27 mouse cellular contexts compared by ENCODE assay signal in the genomic region with DNA sequence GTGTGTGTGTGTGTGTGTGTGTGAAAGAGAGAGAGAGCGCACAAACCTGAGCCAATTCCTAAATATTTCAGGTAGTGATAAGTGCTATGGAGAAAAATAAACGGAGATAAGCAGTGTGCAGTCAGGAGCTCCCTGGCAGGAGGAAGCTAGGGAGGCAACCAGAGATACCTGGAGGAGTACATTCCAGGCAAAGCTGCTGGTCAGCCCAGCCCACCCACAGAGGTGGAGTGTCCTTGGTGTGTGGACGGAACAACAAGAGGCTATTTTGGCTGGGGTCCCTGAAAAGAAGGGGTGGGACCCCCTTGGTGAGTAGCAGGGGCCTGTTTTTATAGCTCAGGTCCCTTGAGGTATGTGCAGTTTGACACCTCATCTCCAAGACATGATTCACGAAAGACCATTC. TPM values are rescaled to one million over a fixed set of nuclear protein-coding genes. Genes with fewer than 3 reads are reported as not detected.
"Had no signal": no experiment of that assay in that cellular context is flagged by ENCODE, and none has a peak within 500 bp of the region (broad histone marks: within the 10 kb centered on the region; RNA-seq: fewer than 3 reads in every experiment).

No protein-coding gene starts in this region.

- H3K4me2 ChIP-seq: liver, embryonic 13.5 days; lung, embryonic 14.5 days; midbrain, embryonic 11.5 days; neural tube, embryonic 12.5 days; neural tube, embryonic 15.5 days had no signal

- DNase-seq: kidney, adult 18-20 months; kidney, adult 9 months; kidney, postnatal 10 days; kidney, postnatal 36 days; layer of hippocampus, postnatal 36 days; liver, embryonic 13.5 days; lung, embryonic 14.5 days; midbrain, embryonic 14.5 days; retina, postnatal 1 day; right cerebral cortex, postnatal 25 days; spleen, adult 18-20 months; thymus, adult 2 months; thymus, postnatal 14 days; thymus, postnatal 4 days had no signal

- H3K4me1 ChIP-seq: neural tube, embryonic 12.5 days; neural tube, embryonic 15.5 days had no signal

- H3K4me3 ChIP-seq: left cerebral cortex, adult 2 months; liver, embryonic 13.5 days; neural tube, embryonic 12.5 days; neural tube, embryonic 15.5 days had no signal

- H3K9me3 ChIP-seq: liver, embryonic 13.5 days; neural tube, embryonic 12.5 days; neural tube, embryonic 15.5 days had no signal

- H3K36me3 ChIP-seq: liver, embryonic 13.5 days; neural tube, embryonic 12.5 days; neural tube, embryonic 15.5 days had no signal

- H3K27ac ChIP-seq: hindbrain, postnatal 0 days; left cerebral cortex, adult 2 months; liver, embryonic 13.5 days; neural tube, embryonic 12.5 days; neural tube, embryonic 15.5 days had no signal

- ATAC-seq: hindbrain, postnatal 0 days; inflammation-experienced regulatory T-cells, adult 6 months; intestine, embryonic 16.5 days had no signal

- H3K27me3 ChIP-seq: liver, embryonic 13.5 days; neural tube, embryonic 12.5 days had no signal

- H3K9ac ChIP-seq: liver, embryonic 13.5 days; lung, embryonic 14.5 days; neural tube, embryonic 12.5 days; neural tube, embryonic 15.5 days had no signal

RNA-seq across cellular contexts. Expression of gene 5330417H12Rik, which starts 58.2 kb away (rescaled TPM):
- polyA plus RNA-seq: hindbrain, postnatal 0 days; inflammation-experienced regulatory T-cells, adult 6 months; intestine, embryonic 16.5 days; limb, embryonic 11.5 days; limb, embryonic 14.5 days; liver, adult 2 months; liver, embryonic 13.5 days; liver, embryonic 16.5 days; lung, embryonic 14.5 days; midbrain, embryonic 11.5 days; midbrain, embryonic 14.5 days; midbrain, postnatal 0 days; neural tube, embryonic 12.5 days; neural tube, embryonic 15.5 days; stomach, embryonic 16.5 days; thymus, adult 2 months had no signal
